Mouse (Mus musculus) neural tube, embryonic 13.5 days (tissue): ENCODE measurements around the gene Nrbp1. TPM values are rescaled to one million over a fixed set of nuclear protein-coding genes. Genes with fewer than 3 reads are reported as not detected.

ENCODE experiments used
- ATAC-seq: fragments of 200-750 bp; cut with Nextera tagmentation; 2 replicates; pipeline ENCODE4 v1.8.0; 2017; ENCODE audit warnings: low read depth, mild to moderate bottlenecking, moderate TSS enrichment, moderate library complexity
- H3K27ac ChIP-seq: fragments of 300-500 bp; sonication (generic); replicated peaks from 2 replicates; pipeline ENCODE4 v1.5.1; 2015; ENCODE audit warnings: moderate library complexity, mild to moderate bottlenecking, inconsistent platforms
- H3K27me3 ChIP-seq: fragments of 300-500 bp; sonication (generic); 2 replicates; pipeline ENCODE4 v1.6.1; 2015; ENCODE audit warnings: mild to moderate bottlenecking, inconsistent platforms
- H3K36me3 ChIP-seq: fragments of 300-500 bp; sonication (generic); 2 replicates; pipeline ENCODE4 v1.6.1; 2015; ENCODE audit warnings: mild to moderate bottlenecking, inconsistent platforms
- H3K4me1 ChIP-seq: fragments of 300-500 bp; sonication (generic); replicated peaks from 2 replicates; pipeline ENCODE4 v1.6.1; 2015; ENCODE audit warnings: inconsistent platforms
- H3K4me2 ChIP-seq: fragments of 300-500 bp; sonication (generic); 2 replicates; pipeline ENCODE4 v1.6.1; 2015; ENCODE audit warnings: inconsistent platforms, mild to moderate bottlenecking, moderate library complexity
- H3K4me3 ChIP-seq: fragments of 300-500 bp; sonication (generic); 2 replicates; pipeline ENCODE4 v1.5.1; 2015; ENCODE audit warnings: mild to moderate bottlenecking, inconsistent platforms
- H3K9ac ChIP-seq: fragments of 300-500 bp; sonication (generic); 2 replicates; pipeline ENCODE4 v1.6.1; 2015; ENCODE audit warnings: moderate library complexity, mild to moderate bottlenecking, inconsistent platforms
- H3K9me3 ChIP-seq: fragments of 300-500 bp; sonication (generic); 2 replicates; pipeline ENCODE4 v1.6.1; 2016; ENCODE audit warnings: inconsistent platforms
- WGBS: fragments of 180-500 bp; shearing (Covaris S2); methylation state at CpG from one replicate; pipeline ENCODE4 v1.1.7; 2015; 5-methylcytosine and 5-hydroxymethylcytosine counted together
- polyA plus RNA-seq: library from polyadenylated mRNA; unstranded; fragments of >200 nt; fragmentation: Nextera tagmentation; extraction: Ambion mirVana; gene quantifications from 2 replicates; pipeline ENCODE4 v1.2.1, GENCODE M21; 2015

Gene Nrbp1
- polyA plus RNA-seq, result 164 and 171 TPM in 2 replicates

- peaks cover 23% of the 10 kb centered on the region for H3K36me3 ChIP-seq
- H3K27me3 ChIP-seq, result no peaks in the 10 kb centered on the region
- peak within 1 kb of the TSS; percentile 86 for H3K4me2 ChIP-seq
- H3K27ac ChIP-seq, result peak within 1 kb of the TSS; percentile 97
- peaks cover 18% of the 10 kb centered on the region for H3K4me1 ChIP-seq
- WGBS, result 1% methylated on average over 84 of the region's 103 CpGs
- no peaks in the 10 kb centered on the region for H3K9me3 ChIP-seq
- H3K4me3 ChIP-seq, result peak within 1 kb of the TSS; percentile 81
- peak within 1 kb of the TSS; percentile 91 for H3K9ac ChIP-seq
- ATAC-seq, result peak; percentile 99
Observed at GRCm38 (mm10) chr5:31240637-31241521, at the start of gene Nrbp1, which contains the start of gene Gm9970. Nrbp1 (plus strand) TSS chr5:31240864. Gm9970 (minus strand) TSS chr5:31241232.

GRCm38 (mm10) chr5:31192045-31192938 is 48.4 kb upstream of the Nrbp1 start:
- no peaks in the 10 kb centered on the region for H3K27me3 ChIP-seq
- peak overlapping the region; percentile 95 for H3K9ac ChIP-seq
- H3K36me3 ChIP-seq, result peaks cover 72% of the 10 kb centered on the region
- H3K4me2 ChIP-seq, result peak overlapping the region; percentile 96
- peak overlapping the region; percentile 93 for H3K4me3 ChIP-seq
- H3K27ac ChIP-seq, result peak overlapping the region; percentile 88
- ATAC-seq, result peak; percentile 70
- 14% methylated on average over 42 of the region's 42 CpGs for WGBS
- H3K9me3 ChIP-seq, result no peaks in the 10 kb centered on the region
- H3K4me1 ChIP-seq, result peaks cover 26% of the 10 kb centered on the region

- Histone ChIP-seq H3K9ac (peak within 1 kb of the TSS; percentile 95), H3K36me3 (peaks cover 72% of the 10 kb centered on the region)
Observed at GRCm38 (mm10) chr5:31192939-31193630, 47.6 kb upstream of the Nrbp1 start, which contains the start of the genes Snx17 and Eif2b4. Snx17 (plus strand) TSS chr5:31193227. Eif2b4 (minus strand) TSS chr5:31193430.

GRCm38 (mm10) chr5:31193631-31194281 is 46.9 kb upstream of the Nrbp1 start:
- 14% methylated on average over 25 of the region's 25 CpGs for WGBS
- Histone ChIP-seq H3K4me1 (peaks cover 26% of the 10 kb centered on the region), H3K27ac (peak overlapping the region; percentile 88), H3K4me2 (peak overlapping the region; percentile 96), H3K27me3 (no peaks in the 10 kb centered on the region), H3K4me3 (peak overlapping the region; percentile 93), H3K36me3 (peaks cover 72% of the 10 kb centered on the region), H3K9me3 (no peaks in the 10 kb centered on the region), H3K9ac (peak overlapping the region; percentile 95)
- ATAC-seq, result no peak

More at GRCm38 (mm10) chr5:31192939-31193630, 47.6 kb upstream of the Nrbp1 start, which contains the start of the genes Snx17 and Eif2b4:
- Histone ChIP-seq H3K9me3 (no peaks in the 10 kb centered on the region), H3K27ac (peak within 1 kb of the TSS; percentile 88), H3K4me2 (peak within 1 kb of the TSS; percentile 96), H3K4me3 (peak within 1 kb of the TSS; percentile 93), H3K4me1 (peaks cover 26% of the 10 kb centered on the region), H3K27me3 (no peaks in the 10 kb centered on the region)
- under 1% methylated on average over 48 of the region's 48 CpGs for WGBS
- peak; percentile 96 for ATAC-seq

GRCm38 (mm10) chr5:31194486-31195485 is 45.9 kb upstream of the Nrbp1 start:
- Histone ChIP-seq H3K4me2 (peak overlapping the region; percentile 96), H3K9me3 (no peaks in the 10 kb centered on the region), H3K27me3 (no peaks in the 10 kb centered on the region), H3K4me1 (peaks cover 29% of the 10 kb centered on the region), H3K27ac (no peak overlapping the region), H3K4me3 (peak overlapping the region; percentile 93), H3K9ac (peak overlapping the region; percentile 95; the same call in 1 of the 2 replicates), H3K36me3 (peaks cover 73% of the 10 kb centered on the region)
- ATAC-seq, result no peak
- WGBS, result 93% methylated on average over 16 of the region's 16 CpGs

GRCm38 (mm10) chr5:31195671-31196070 is 45.0 kb upstream of the Nrbp1 start:
- 94% methylated on average over 4 of the region's 4 CpGs for whole genome bisulfite sequencing
- Histone ChIP-seq H3K9ac (no peak overlapping the region), H3K4me2 (no peak overlapping the region), H3K27ac (no peak overlapping the region), H3K36me3 (peaks cover 73% of the 10 kb centered on the region), H3K9me3 (peaks cover 5% of the 10 kb centered on the region), H3K27me3 (no peaks in the 10 kb centered on the region), H3K4me3 (no peak overlapping the region), H3K4me1 (peaks cover 38% of the 10 kb centered on the region)
- ATAC-seq, result no peak

- Histone ChIP-seq H3K9ac (no peak overlapping the region), H3K27ac (no peak overlapping the region), H3K4me1 (peaks cover 43% of the 10 kb centered on the region), H3K4me2 (no peak overlapping the region), H3K36me3 (peaks cover 68% of the 10 kb centered on the region), H3K9me3 (peaks cover 5% of the 10 kb centered on the region), H3K4me3 (no peak overlapping the region), H3K27me3 (no peaks in the 10 kb centered on the region)
- WGBS, result 94% methylated on average over 10 of the region's 10 CpGs
- ATAC-seq, result no peak
Observed at GRCm38 (mm10) chr5:31196207-31196606, 44.5 kb upstream of the Nrbp1 start.

- Histone ChIP-seq H3K36me3 (peaks cover 66% of the 10 kb centered on the region), H3K4me1 (peaks cover 38% of the 10 kb centered on the region), H3K27me3 (no peaks in the 10 kb centered on the region), H3K4me3 (no peak overlapping the region), H3K4me2 (no peak overlapping the region), H3K27ac (no peak overlapping the region), H3K9ac (no peak overlapping the region), H3K9me3 (peaks cover 5% of the 10 kb centered on the region)
- no peak for ATAC-seq
- 94% methylated on average over 12 of the region's 12 CpGs for WGBS
Observed at GRCm38 (mm10) chr5:31197072-31197471, 43.6 kb upstream of the Nrbp1 start.

GRCm38 (mm10) chr5:31198170-31198569 is 42.5 kb upstream of the Nrbp1 start:
- Histone ChIP-seq H3K4me2 (no peak overlapping the region), H3K9me3 (peaks cover 5% of the 10 kb centered on the region), H3K4me1 (peaks cover 42% of the 10 kb centered on the region), H3K4me3 (no peak overlapping the region), H3K9ac (no peak overlapping the region), H3K27me3 (no peaks in the 10 kb centered on the region), H3K36me3 (peaks cover 73% of the 10 kb centered on the region), H3K27ac (no peak overlapping the region)
- ATAC-seq, result no peak
- 83% methylated on average over 9 of the region's 9 CpGs for WGBS

- Histone ChIP-seq H3K36me3 (peaks cover 79% of the 10 kb centered on the region), H3K4me3 (no peak overlapping the region), H3K4me1 (peaks cover 42% of the 10 kb centered on the region), H3K27ac (no peak overlapping the region), H3K27me3 (no peaks in the 10 kb centered on the region), H3K9me3 (peaks cover 5% of the 10 kb centered on the region), H3K4me2 (no peak overlapping the region), H3K9ac (no peak overlapping the region)
- no peak for ATAC-seq
- 89% methylated on average over 5 of the region's 5 CpGs for WGBS
Observed at GRCm38 (mm10) chr5:31198616-31199320, 41.9 kb upstream of the Nrbp1 start.
